Mouse (Mus musculus) MEL (cell line): ENCODE measurements around the gene Dhrs3. TPM values are rescaled to one million over a fixed set of nuclear protein-coding genes. Genes with fewer than 3 reads are reported as not detected.

Experiments
- DNase-seq: peaks from one replicate; pipeline ENCODE4 v3.0.0; 2011; ENCODE audit warnings: low read depth, low spot score
- H3K27ac ChIP-seq: 2 replicates; pipeline ENCODE4 v1.5.1; 2012; ENCODE audit warnings: low read depth, mild to moderate bottlenecking, control low read depth, low read length, moderate library complexity; ENCODE audit not compliant: control insufficient read depth
- H3K27me3 ChIP-seq, 2 experiments: fragments of 150-350 bp in 1 of 2; sonication (generic) in 1 of 2; 2 replicates each; pipeline ENCODE4 v1.6.1; 2012; ENCODE audit warnings: low read length in 2 of 2, mild to moderate bottlenecking in 2 of 2, improper control_type of control experiment in 1 of 2, moderate library complexity in 1 of 2; ENCODE audit not compliant: insufficient read depth in 2 of 2, control insufficient read depth in 1 of 2
- H3K36me3 ChIP-seq, 2 experiments: 2 replicates each; pipeline ENCODE4 v1.6.1; 2012 to 2014; ENCODE audit warnings: low read length in 2 of 2, improper control_type of control experiment in 1 of 2, inconsistent platforms in 1 of 2, mild to moderate bottlenecking in 1 of 2; ENCODE audit not compliant: insufficient read depth in 2 of 2, control insufficient read depth in 1 of 2
- H3K4me1 ChIP-seq, 2 experiments: fragments of 150-350 bp in 1 of 2; sonication (generic) in 1 of 2; 2 replicates each; pipeline ENCODE4 v1.6.1; 2012; ENCODE audit warnings: low read length in 2 of 2, improper control_type of control experiment in 1 of 2, mild to moderate bottlenecking in 1 of 2; ENCODE audit not compliant: insufficient read depth in 2 of 2, control insufficient read depth in 1 of 2
- H3K4me3 ChIP-seq, 2 experiments: fragments of 150-350 bp in 1 of 2; sonication (generic) in 1 of 2; 2 replicates each; pipeline ENCODE4 v1.5.1; 2012; ENCODE audit warnings: low read depth in 2 of 2, low read length in 2 of 2, mild to moderate bottlenecking in 2 of 2, moderate library complexity in 2 of 2, control low read depth in 1 of 2, improper control_type of control experiment in 1 of 2; ENCODE audit not compliant: control insufficient read depth in 1 of 2, insufficient read depth in 1 of 2
- H3K79me2 ChIP-seq: 2 replicates; pipeline ENCODE4 v1.6.1; 2012; ENCODE audit warnings: mild to moderate bottlenecking, low read length, moderate library complexity; ENCODE audit not compliant: control insufficient read depth, poor library complexity, insufficient read depth
- H3K9ac ChIP-seq: 2 replicates; pipeline ENCODE4 v1.6.1; 2012; ENCODE audit warnings: low read depth, mild to moderate bottlenecking, control low read depth, low read length, moderate library complexity; ENCODE audit not compliant: control insufficient read depth, poor library complexity, severe bottlenecking
- H3K9me3 ChIP-seq: fragments of 150-350 bp; sonication (generic); replicated peaks from 2 replicates; pipeline ENCODE4 v1.6.1; 2012; ENCODE audit warnings: mild to moderate bottlenecking, low read length, improper control_type of control experiment, moderate library complexity; ENCODE audit not compliant: insufficient read depth
- CHD2 ChIP-seq: IDR thresholded peaks from 2 replicates; pipeline ENCODE4 v1.6.1; 2011; ENCODE audit warnings: low read length, improper control_type of control experiment
- CTCF ChIP-seq, 3 experiments: IDR thresholded peaks in 2 of 3; conservative IDR thresholded peaks in 1 of 3; 2 replicates each; pipeline ENCODE4 v1.5.1; 2011 to 2012; ENCODE audit warnings: low read length in 3 of 3, low read depth in 2 of 3, mild to moderate bottlenecking in 2 of 3, improper control_type of control experiment in 1 of 3, inconsistent platforms in 1 of 3, mixed read lengths in 1 of 3, moderate library complexity in 1 of 3; ENCODE audit not compliant: control insufficient read depth in 1 of 3, insufficient read depth in 1 of 3, poor library complexity in 1 of 3, severe bottlenecking in 1 of 3
- E2F4 ChIP-seq: IDR thresholded peaks from 2 replicates; pipeline ENCODE4 v1.6.1; 2011; ENCODE audit warnings: low read depth, low read length, improper control_type of control experiment, borderline replicate concordance
- EP300 ChIP-seq, 2 experiments: IDR thresholded peaks; 2 replicates each; pipeline ENCODE4 v1.6.1; 2011; ENCODE audit warnings: improper control_type of control experiment in 2 of 2, low read length in 2 of 2, low read depth in 1 of 2, mild to moderate bottlenecking in 1 of 2
- ETS1 ChIP-seq: IDR thresholded peaks from 2 replicates; pipeline ENCODE4 v1.6.1; 2012; ENCODE audit warnings: low read depth, mild to moderate bottlenecking, inconsistent platforms, low read length, improper control_type of control experiment, moderate library complexity
- GABPA ChIP-seq: IDR thresholded peaks from 2 replicates; pipeline ENCODE4 v1.6.1; 2012; ENCODE audit warnings: low read depth, mild to moderate bottlenecking, inconsistent platforms, low read length, improper control_type of control experiment, moderate library complexity
- HCFC1 ChIP-seq: IDR thresholded peaks from 2 replicates; pipeline ENCODE4 v1.6.1; 2012; ENCODE audit warnings: low read depth, mild to moderate bottlenecking, inconsistent platforms, low read length, improper control_type of control experiment, moderate library complexity
- MAX ChIP-seq: IDR thresholded peaks from 2 replicates; pipeline ENCODE4 v1.6.1; 2011; ENCODE audit warnings: low read length, improper control_type of control experiment
- MXI1 ChIP-seq: IDR thresholded peaks from 2 replicates; pipeline ENCODE4 v1.6.1; 2011; ENCODE audit warnings: mild to moderate bottlenecking, low read depth, low read length, improper control_type of control experiment
- NRF1 ChIP-seq: IDR thresholded peaks from 2 replicates; pipeline ENCODE4 v1.6.1; 2014; ENCODE audit warnings: low read depth, mild to moderate bottlenecking, inconsistent platforms, low read length, improper control_type of control experiment, moderate library complexity; ENCODE audit not compliant: poor library complexity, insufficient read depth, severe bottlenecking
- POLR2AphosphoS2 ChIP-seq: IDR thresholded peaks from 2 replicates; pipeline ENCODE4 v1.6.1; 2011; ENCODE audit warnings: low read length, improper control_type of control experiment
- POLR2AphosphoS5 ChIP-seq: IDR thresholded peaks from 2 replicates; pipeline ENCODE4 v1.6.1; 2012; ENCODE audit warnings: low read depth, borderline replicate concordance, mild to moderate bottlenecking, inconsistent platforms, low read length, moderate library complexity, mixed read lengths
- SIN3A ChIP-seq: IDR thresholded peaks from 2 replicates; pipeline ENCODE4 v1.6.1; 2012; ENCODE audit warnings: low read length, improper control_type of control experiment, inconsistent platforms
- SMC3 ChIP-seq: IDR thresholded peaks from 2 replicates; pipeline ENCODE4 v1.6.1; 2011; ENCODE audit warnings: low read depth, low read length, improper control_type of control experiment
- TAL1 ChIP-seq: IDR thresholded peaks from 2 replicates; pipeline ENCODE4 v1.6.1; 2012; ENCODE audit warnings: mild to moderate bottlenecking, inconsistent platforms, low read length, moderate library complexity, mixed read lengths
- USF1 ChIP-seq: IDR thresholded peaks from 2 replicates; pipeline ENCODE4 v1.6.1; 2014; ENCODE audit warnings: low read depth, mild to moderate bottlenecking, inconsistent platforms, low read length, improper control_type of control experiment, moderate library complexity
- polyA plus RNA-seq, 2 experiments: library from polyadenylated mRNA; stranded (reverse) in 1 of 2; unstranded in 1 of 2; fragments of >175 nt in 1 of 2; fragments of >200 nt in 1 of 2; gene quantifications; 2 replicates each; pipeline versions ENCODE4 v1.2.1 to v1.2.4; 2012; ENCODE audit warnings: low replicate concordance in 2 of 2, low read depth in 1 of 2; ENCODE audit not compliant: insufficient read length in 2 of 2, insufficient read depth in 1 of 2, missing spikeins in 1 of 2
- total RNA-seq: library from RNA; depleted of rRNA; stranded (reverse); fragments of 300-350 nt; gene quantifications from 2 replicates; pipeline ENCODE4 v1.2.3, GENCODE M21; 2012

The Dhrs3 gene
- total and polyA plus RNA-seq, 3 experiments, result 0.89 to 2.2 TPM; not detected in 1

DNA sequence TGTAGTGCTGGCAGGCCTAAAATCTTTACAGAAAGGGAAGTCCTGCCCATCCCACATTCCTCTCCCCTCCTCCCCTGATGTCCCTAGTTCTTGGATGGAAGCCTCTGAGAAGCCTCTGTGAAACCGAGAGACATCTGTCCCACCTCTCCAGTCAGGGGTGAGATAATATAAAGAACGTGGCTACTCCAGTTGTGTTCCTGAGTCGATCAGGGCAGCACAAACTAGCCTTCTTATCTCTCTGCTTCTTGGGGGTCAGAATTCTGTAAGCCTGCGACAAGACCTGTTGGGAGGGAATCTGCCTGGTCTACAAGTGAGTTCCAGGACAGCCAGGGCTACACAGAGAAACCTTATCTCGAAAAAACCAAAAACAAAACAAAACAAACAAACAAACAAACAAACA lies 50.6 kb downstream of the Dhrs3 start:
- no peak overlapping the region for H3K4me3 ChIP-seq

GRCm38 (mm10) chr4:144947738-144948390 lies 55.2 kb downstream of the Dhrs3 start:
- H3K36me3 ChIP-seq, result no peaks in the 10 kb centered on the region
- H3K27ac ChIP-seq, result no peak overlapping the region
- no peak overlapping the region for H3K9ac ChIP-seq
- no peak for DNase-seq
- no peaks in the 10 kb centered on the region for H3K27me3 ChIP-seq
- H3K79me2 ChIP-seq, result no peaks in the 10 kb centered on the region
- no peaks in the 10 kb centered on the region for H3K4me1 ChIP-seq
- TF ChIP-seq MXI1 (no peak), NRF1 (no peak), GABPA (no peak), CTCF (IDR thresholded peaks at IDR 0.05 in 2 of 3, conservative IDR thresholded peaks at IDR 0.05 in 1 of 3; ENCODE audit: control insufficient read depth in 1 of 3, insufficient read depth in 1 of 3, low read depth in 2 of 3, low read length in 3 of 3, poor library complexity in 1 of 3, severe bottlenecking in 1 of 3) (no peak), POLR2AphosphoS2 (no peak), SIN3A (no peak), TAL1 (no peak), USF1 (no peak), E2F4 (no peak), EP300 (IDR thresholded peaks at IDR 0.05; ENCODE audit: low read depth in 1 of 2, low read length in 2 of 2) (no peak), ETS1 (no peak)
- no peaks in the 10 kb centered on the region for H3K9me3 ChIP-seq
- no peak overlapping the region for H3K4me3 ChIP-seq

More for the DNA sequence above, 50.6 kb downstream of the Dhrs3 start:
- Histone ChIP-seq H3K79me2 (no peaks in the 10 kb centered on the region), H3K4me1 (no peaks in the 10 kb centered on the region), H3K36me3 (no peaks in the 10 kb centered on the region), H3K9me3 (no peaks in the 10 kb centered on the region)
- DNase-seq, result no peak
- TF ChIP-seq CHD2 (no peak), HCFC1 (no peak), SMC3 (no peak), MAX (no peak), NRF1 (no peak), POLR2AphosphoS5 (no peak)
- TF ChIP-seq, all 39 proteins: peak for 0
- Histone ChIP-seq H3K9ac (no peak overlapping the region), H3K27me3 (no peaks in the 10 kb centered on the region), H3K27ac (no peak overlapping the region)
